Mouse (Mus musculus): ENCODE results near the gene Gm20605. TPM values are rescaled to one million over a fixed set of nuclear protein-coding genes. Genes with fewer than 3 reads are reported as not detected.

Gm20605 gene
- polyA plus RNA-seq, 1 experiment from 2014 or later, result 10.8 TPM

DNA sequence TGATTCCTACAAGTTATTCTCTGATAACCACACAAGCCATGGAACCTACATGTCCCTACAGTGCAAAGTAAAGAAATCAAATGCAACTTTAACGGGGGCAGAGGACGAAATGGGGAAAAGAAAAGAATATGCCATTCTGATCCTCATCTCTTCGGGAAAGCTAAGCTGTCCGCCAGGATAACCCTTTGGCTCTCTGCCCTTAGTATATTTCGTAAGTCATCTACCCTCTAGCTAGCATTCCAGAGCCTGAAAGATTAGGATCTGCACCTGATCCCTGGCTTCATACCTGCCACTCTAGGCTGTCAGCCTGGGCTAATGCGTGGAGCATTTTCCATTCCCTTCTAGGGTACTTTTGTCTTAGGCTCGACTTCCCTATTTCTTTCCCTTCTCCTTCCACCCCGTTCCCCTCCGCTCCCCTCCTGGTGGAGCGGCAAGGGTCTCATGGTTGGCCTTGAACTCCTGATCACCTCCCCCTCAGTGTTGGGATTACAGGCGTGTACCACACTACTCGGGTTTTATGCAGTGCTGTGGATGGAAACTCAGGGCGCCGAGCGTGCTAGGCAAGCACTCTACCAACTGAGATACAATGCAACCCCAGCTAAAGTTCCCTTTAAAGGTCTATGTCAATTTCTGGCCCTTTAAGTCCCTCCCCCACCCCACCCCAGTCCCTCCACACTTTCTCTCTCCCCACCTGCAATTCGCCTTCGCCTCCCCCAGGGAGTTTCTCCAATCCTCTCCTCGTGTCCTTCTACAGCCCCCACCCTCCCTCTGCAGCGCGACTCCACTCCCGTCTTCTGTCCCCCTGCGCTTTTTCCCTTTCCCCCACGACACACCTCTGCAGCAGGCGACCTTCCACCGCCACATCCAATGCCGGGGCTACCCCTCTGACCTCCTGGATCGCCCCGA lies 54.7 kb downstream of the Gm20605 start:
- H3K27me3 ChIP-seq, result no peaks in the 10 kb centered on the region
- peak overlapping the region; percentile 84 for H3K27ac ChIP-seq
- H3K4me2 ChIP-seq (replicated peaks), result peak overlapping the region; percentile 95
- WGBS, result 17% methylated on average over 28 of the region's 28 CpGs
- peaks cover 18% of the 10 kb centered on the region for H3K4me1 ChIP-seq
- ATAC-seq (ENCODE audit: low FRiP score), result peak; percentile 33
- no peaks in the 10 kb centered on the region for H3K9me3 ChIP-seq (replicated peaks)
- peak overlapping the region; percentile 82 for H3K9ac ChIP-seq
- peak overlapping the region; percentile 78 for H3K4me3 ChIP-seq
- peaks cover 4% of the 10 kb centered on the region for H3K36me3 ChIP-seq

DNA sequence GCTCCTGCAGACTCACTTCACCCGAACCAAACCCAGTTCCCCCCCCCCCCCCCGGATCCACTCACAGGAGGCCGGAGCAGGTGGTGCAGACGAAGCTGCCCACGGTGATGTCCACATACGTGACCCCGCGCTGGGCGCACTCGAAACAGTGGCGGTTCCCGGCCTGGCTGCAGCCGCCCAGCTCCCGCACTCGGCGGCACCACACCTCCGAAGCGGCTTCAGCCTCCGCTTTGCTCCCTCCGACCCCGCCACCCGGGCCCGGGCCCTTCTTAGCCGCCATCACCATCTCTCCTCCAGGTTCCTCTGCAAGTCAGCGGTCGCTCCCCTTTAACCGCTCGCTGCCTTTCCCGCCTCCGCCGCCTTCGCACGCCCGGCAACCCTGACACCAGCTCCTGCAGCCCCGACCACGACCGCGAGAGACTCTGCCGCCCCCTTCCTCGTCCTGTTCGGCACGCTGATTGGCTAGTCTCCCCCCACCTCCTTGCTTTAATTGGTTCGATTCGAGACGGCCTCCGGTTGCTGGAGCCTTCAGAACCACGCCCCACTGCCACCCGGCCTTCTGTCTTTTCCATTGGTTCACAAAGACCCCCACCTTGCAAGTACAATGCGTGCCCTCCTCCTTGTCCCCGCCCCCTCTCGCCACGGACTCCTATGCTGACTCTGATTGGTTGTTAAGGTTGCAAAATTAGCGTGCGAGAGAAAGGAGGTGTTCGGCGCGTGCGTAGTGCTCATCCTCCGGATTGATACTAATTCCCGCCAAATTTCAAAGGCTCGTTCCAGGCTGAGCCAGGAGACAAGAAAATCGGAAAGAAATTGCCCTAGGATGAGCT lies 55.5 kb downstream of the Gm20605 start, which contains the start of gene Agfg2:
Gene Agfg2 (minus strand): TSS at position 433 of the 830 bp plus-strand sequence.
- H3K4me3 ChIP-seq, result peak within 1 kb of the TSS; percentile 78
- under 1% methylated on average over 56 of the region's 62 CpGs for WGBS

DNA sequence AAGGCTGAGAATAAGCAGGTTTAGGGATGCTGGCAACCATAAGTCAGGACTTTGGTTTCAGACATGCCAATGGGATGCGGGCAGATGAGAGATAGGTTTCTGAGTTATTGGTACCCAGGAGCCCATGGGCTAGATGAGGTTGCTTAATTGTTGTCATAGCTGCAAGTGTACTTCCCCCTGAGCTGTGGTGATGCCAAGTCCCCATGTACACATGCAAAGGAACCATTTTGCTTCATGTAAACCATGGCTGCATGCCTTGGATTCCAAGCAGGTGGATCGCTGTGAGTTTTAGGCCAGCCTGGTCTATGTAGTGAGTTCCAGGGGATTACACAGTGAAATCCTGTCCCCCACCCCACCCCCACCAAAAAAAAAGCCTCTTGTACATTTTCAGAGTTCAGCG lies 56.7 kb downstream of the Gm20605 start:
- H3K36me3 ChIP-seq, result peaks cover 4% of the 10 kb centered on the region
- WGBS, result 97% methylated on average over 3 of the region's 3 CpGs
- no peaks in the 10 kb centered on the region for H3K9me3 ChIP-seq (replicated peaks)
- no peak overlapping the region for H3K4me3 ChIP-seq
- no peak overlapping the region for H3K27ac ChIP-seq
- H3K4me2 ChIP-seq (replicated peaks), result no peak overlapping the region
- no peak overlapping the region for H3K9ac ChIP-seq
- peaks cover 18% of the 10 kb centered on the region for H3K4me1 ChIP-seq
- ATAC-seq (ENCODE audit: low FRiP score), result no peak
- H3K27me3 ChIP-seq, result no peaks in the 10 kb centered on the region

More for the DNA sequence above, 55.5 kb downstream of the Gm20605 start, which contains the start of gene Agfg2:
- H3K27me3 ChIP-seq, result no peaks in the 10 kb centered on the region
- ATAC-seq (ENCODE audit: low FRiP score), result peak; percentile 99
- peak within 1 kb of the TSS; percentile 82 for H3K9ac ChIP-seq
- H3K4me1 ChIP-seq, result peaks cover 18% of the 10 kb centered on the region
- H3K9me3 ChIP-seq (replicated peaks), result no peaks in the 10 kb centered on the region
- peak within 1 kb of the TSS; percentile 84 for H3K27ac ChIP-seq
- peaks cover 4% of the 10 kb centered on the region for H3K36me3 ChIP-seq
- peak within 1 kb of the TSS; percentile 95 for H3K4me2 ChIP-seq (replicated peaks)

DNA sequence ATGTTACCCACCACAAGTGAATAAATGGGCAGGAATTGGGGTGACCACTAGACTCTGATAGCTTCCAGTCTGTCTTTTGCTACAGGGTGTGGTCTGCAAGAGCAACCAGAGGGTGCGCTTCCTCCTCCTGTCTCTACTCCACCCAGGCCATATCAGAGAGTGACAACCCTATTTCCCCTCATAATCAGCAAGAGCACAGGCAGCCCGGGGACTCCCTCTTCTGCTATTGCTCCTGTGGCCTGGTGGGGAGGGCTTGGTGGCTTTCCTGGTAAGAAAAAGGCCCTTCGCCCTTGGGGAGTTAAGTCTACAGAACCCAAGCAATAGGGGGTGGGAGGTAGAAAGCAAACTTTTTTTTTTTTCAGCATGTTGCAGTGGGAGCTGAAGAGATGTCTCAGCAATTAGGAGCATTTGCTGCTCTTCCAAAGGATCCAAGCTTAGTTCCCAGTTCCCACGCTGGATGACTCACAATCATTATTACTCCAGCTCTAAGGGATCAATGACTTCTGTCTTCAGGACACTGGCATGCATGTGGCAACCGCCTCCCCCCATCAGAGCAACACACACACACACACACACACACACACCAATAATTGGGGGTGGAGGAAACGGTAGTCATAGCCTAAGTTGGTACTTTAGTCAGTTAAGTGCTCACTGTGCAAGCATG lies 57.3 kb downstream of the Gm20605 start:
- no peak overlapping the region for H3K4me2 ChIP-seq (replicated peaks)
- ATAC-seq (ENCODE audit: low FRiP score), result no peak
- 88% methylated on average over 6 of the region's 6 CpGs for WGBS
- H3K4me1 ChIP-seq, result peaks cover 18% of the 10 kb centered on the region
- no peaks in the 10 kb centered on the region for H3K9me3 ChIP-seq (replicated peaks)
- H3K36me3 ChIP-seq, result peaks cover 4% of the 10 kb centered on the region
- no peak overlapping the region for H3K4me3 ChIP-seq
- H3K27ac ChIP-seq, result no peak overlapping the region
- no peaks in the 10 kb centered on the region for H3K27me3 ChIP-seq
- no peak overlapping the region for H3K9ac ChIP-seq

DNA sequence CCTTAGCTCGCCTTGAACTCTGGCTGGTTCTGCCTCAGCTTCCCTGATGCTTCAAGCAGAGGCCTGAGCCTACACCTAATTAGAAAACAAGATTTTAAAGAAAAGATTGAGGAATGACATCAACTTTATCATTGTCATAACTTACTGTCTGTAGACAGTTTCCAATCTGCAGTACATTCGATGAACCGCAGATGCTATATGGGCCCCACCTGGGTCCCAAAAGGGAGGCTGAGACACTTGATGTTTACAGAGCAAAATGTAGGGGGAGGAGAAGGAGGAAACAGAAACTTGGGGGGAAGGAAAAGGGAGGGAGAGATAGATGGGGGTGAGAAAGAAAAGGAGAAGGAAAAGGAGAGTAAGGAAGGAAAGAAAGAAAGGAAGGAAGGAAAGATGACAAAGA lies 61.0 kb downstream of the Gm20605 start:
- 88% methylated on average over 3 of the region's 3 CpGs for WGBS
- ATAC-seq (ENCODE audit: low FRiP score), result no peak
- no peaks in the 10 kb centered on the region for H3K36me3 ChIP-seq

DNA sequence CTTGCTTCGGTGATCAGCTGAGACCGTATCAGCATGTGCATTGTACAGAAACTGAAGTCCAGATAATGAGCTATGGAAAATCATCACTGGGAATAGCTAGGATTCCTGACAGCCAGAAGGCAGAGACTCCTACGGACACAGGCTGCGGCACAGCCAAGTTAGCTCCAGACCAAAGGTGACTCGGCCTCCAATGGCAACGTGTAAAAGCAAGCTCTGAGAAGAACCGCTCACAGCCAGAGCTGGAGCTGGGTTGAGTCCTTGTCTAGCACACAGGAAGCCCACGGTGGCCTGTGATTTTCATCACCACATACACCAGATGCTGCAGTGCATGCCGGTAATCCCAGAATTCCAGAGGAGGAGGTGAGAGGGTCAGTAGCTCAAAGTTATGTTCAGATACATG lies 61.6 kb downstream of the Gm20605 start:
- 66% methylated on average over 9 of the region's 9 CpGs for WGBS
- Histone ChIP-seq H3K4me3 (no peak overlapping the region), H3K27ac (no peak overlapping the region), H3K4me1 (no peaks in the 10 kb centered on the region), H3K9ac (no peak overlapping the region), H3K4me2 (replicated peaks) (no peak overlapping the region), H3K27me3 (no peaks in the 10 kb centered on the region), H3K36me3 (no peaks in the 10 kb centered on the region), H3K9me3 (replicated peaks) (no peaks in the 10 kb centered on the region)
- no peak for ATAC-seq (ENCODE audit: low FRiP score)

More for the DNA sequence above, 61.0 kb downstream of the Gm20605 start:
- Histone ChIP-seq H3K27ac (no peak overlapping the region), H3K4me3 (no peak overlapping the region), H3K9me3 (replicated peaks) (no peaks in the 10 kb centered on the region), H3K9ac (no peak overlapping the region), H3K4me2 (replicated peaks) (no peak overlapping the region), H3K27me3 (no peaks in the 10 kb centered on the region), H3K4me1 (no peaks in the 10 kb centered on the region)

DNA sequence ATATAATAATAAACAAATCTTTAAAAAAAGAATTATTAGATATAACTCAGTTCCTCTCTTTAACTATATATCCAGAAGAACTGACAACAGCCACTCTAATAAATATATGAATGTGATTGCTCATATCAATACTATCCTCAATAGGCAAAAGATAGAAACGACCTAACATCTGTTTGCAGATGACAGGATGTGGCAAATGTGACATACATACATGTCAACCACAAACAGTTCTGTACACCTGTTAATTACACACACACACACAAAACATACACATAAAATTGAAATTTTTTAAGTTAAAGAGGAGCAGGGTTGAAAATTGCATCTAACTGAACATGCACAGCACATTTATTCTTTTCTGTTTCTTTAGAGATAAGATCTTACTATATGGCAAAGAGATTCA lies 62.9 kb downstream of the Gm20605 start:
- Histone ChIP-seq H3K4me2 (replicated peaks) (no peak overlapping the region), H3K27ac (no peak overlapping the region)

More for the DNA sequence above, 62.9 kb downstream of the Gm20605 start:
- Histone ChIP-seq H3K4me3 (no peak overlapping the region), H3K9me3 (replicated peaks) (no peaks in the 10 kb centered on the region), H3K27me3 (no peaks in the 10 kb centered on the region), H3K36me3 (no peaks in the 10 kb centered on the region), H3K4me1 (no peaks in the 10 kb centered on the region), H3K9ac (no peak overlapping the region)
- 90% methylated on average over 1 of the region's 1 CpGs for WGBS
- no peak for ATAC-seq (ENCODE audit: low FRiP score)

Other genes starting within 250 kb of the Gm20605 start
- 0.09 and 0.15 TPM in 2 replicates for gene Zan, start 152.1 kb upstream of the Gm20605 start, polyA plus RNA-seq (2016; fragmentation: Nextera tagmentation; extraction: Ambion mirVana)
- gene Pop7, start 126.7 kb upstream of the Gm20605 start, polyA plus RNA-seq (2016; fragmentation: Nextera tagmentation; extraction: Ambion mirVana), result 60.7 and 61.3 TPM in 2 replicates
- 17.9 and 19.0 TPM in 2 replicates for gene Gigyf1, start 110.6 kb upstream of the Gm20605 start, polyA plus RNA-seq (2016; fragmentation: Nextera tagmentation; extraction: Ambion mirVana)
- not detected in 2 replicates for gene Epo, start 95.9 kb upstream of the Gm20605 start, polyA plus RNA-seq (2016; fragmentation: Nextera tagmentation; extraction: Ambion mirVana)
- gene Gnb2, start 95.7 kb upstream of the Gm20605 start, polyA plus RNA-seq (2016; fragmentation: Nextera tagmentation; extraction: Ambion mirVana), result 466 and 467 TPM in 2 replicates
- 103 and 108 TPM in 2 replicates for gene Actl6b, start 75.7 kb upstream of the Gm20605 start, polyA plus RNA-seq (2016; fragmentation: Nextera tagmentation; extraction: Ambion mirVana)
- 3.3 and 3.4 TPM in 2 replicates for gene Tfr2, start 59.3 kb upstream of the Gm20605 start, polyA plus RNA-seq (2016; fragmentation: Nextera tagmentation; extraction: Ambion mirVana)
- gene Mospd3, start 28.1 kb upstream of the Gm20605 start, polyA plus RNA-seq (2016; fragmentation: Nextera tagmentation; extraction: Ambion mirVana), result 38.7 and 40.0 TPM in 2 replicates
- gene Pcolce, start 15.4 kb upstream of the Gm20605 start, polyA plus RNA-seq (2016; fragmentation: Nextera tagmentation; extraction: Ambion mirVana), result 66.6 and 82.5 TPM in 2 replicates
- 0.23 and 0.25 TPM in 2 replicates for gene Fbxo24, start 173 bp upstream of the Gm20605 start, polyA plus RNA-seq (2016; fragmentation: Nextera tagmentation; extraction: Ambion mirVana)
- 32.4 and 34.3 TPM in 2 replicates for gene Lrch4, start 54 bp upstream of the Gm20605 start, polyA plus RNA-seq (2016; fragmentation: Nextera tagmentation; extraction: Ambion mirVana)
- gene Sap25, start 12.2 kb downstream of the Gm20605 start, polyA plus RNA-seq (2016; fragmentation: Nextera tagmentation; extraction: Ambion mirVana), result 7.6 and 8.0 TPM in 2 replicates
- 0.10 and 0.22 TPM in 2 replicates for gene Irs3, start 16.5 kb downstream of the Gm20605 start, polyA plus RNA-seq (2016; fragmentation: Nextera tagmentation; extraction: Ambion mirVana)
- gene Agfg2, start 55.6 kb downstream of the Gm20605 start, polyA plus RNA-seq (2016; fragmentation: Nextera tagmentation; extraction: Ambion mirVana), result 21.2 and 22.4 TPM in 2 replicates
- gene Nyap1, start 112.4 kb downstream of the Gm20605 start, polyA plus RNA-seq (2016; fragmentation: Nextera tagmentation; extraction: Ambion mirVana), result 20.9 and 22.2 TPM in 2 replicates
- 81.8 and 82.9 TPM in 2 replicates for gene Tsc22d4, start 116.6 kb downstream of the Gm20605 start, polyA plus RNA-seq (2016; fragmentation: Nextera tagmentation; extraction: Ambion mirVana)
- 55.1 and 59.7 TPM in 2 replicates for gene Ppp1r35, start 149.7 kb downstream of the Gm20605 start, polyA plus RNA-seq (2016; fragmentation: Nextera tagmentation; extraction: Ambion mirVana)
- gene Mepce, start 158.5 kb downstream of the Gm20605 start, polyA plus RNA-seq (2016; fragmentation: Nextera tagmentation; extraction: Ambion mirVana), result 11.0 and 14.8 TPM in 2 replicates
- 19.5 and 20.1 TPM in 2 replicates for gene Zcwpw1, start 158.6 kb downstream of the Gm20605 start, polyA plus RNA-seq (2016; fragmentation: Nextera tagmentation; extraction: Ambion mirVana)
- 0.21 and 1.1 TPM in 2 replicates for gene Pilra, start 207.1 kb downstream of the Gm20605 start, polyA plus RNA-seq (2016; fragmentation: Nextera tagmentation; extraction: Ambion mirVana)
- gene Pilrb1, start 228.9 kb downstream of the Gm20605 start, polyA plus RNA-seq (2016; fragmentation: Nextera tagmentation; extraction: Ambion mirVana), result not detected in 2 replicates
- gene Pilrb2, start 242.6 kb downstream of the Gm20605 start, polyA plus RNA-seq (2016; fragmentation: Nextera tagmentation; extraction: Ambion mirVana), result not detected in 2 replicates